Mouse (Mus musculus): ENCODE measurements around the gene Calm3. TPM values are rescaled to one million over a fixed set of nuclear protein-coding genes. Genes with fewer than 3 reads are reported as not detected.

The Calm3 gene
- polyA plus RNA-seq, 1 experiment from 2014 or later: 126 TPM

DNA sequence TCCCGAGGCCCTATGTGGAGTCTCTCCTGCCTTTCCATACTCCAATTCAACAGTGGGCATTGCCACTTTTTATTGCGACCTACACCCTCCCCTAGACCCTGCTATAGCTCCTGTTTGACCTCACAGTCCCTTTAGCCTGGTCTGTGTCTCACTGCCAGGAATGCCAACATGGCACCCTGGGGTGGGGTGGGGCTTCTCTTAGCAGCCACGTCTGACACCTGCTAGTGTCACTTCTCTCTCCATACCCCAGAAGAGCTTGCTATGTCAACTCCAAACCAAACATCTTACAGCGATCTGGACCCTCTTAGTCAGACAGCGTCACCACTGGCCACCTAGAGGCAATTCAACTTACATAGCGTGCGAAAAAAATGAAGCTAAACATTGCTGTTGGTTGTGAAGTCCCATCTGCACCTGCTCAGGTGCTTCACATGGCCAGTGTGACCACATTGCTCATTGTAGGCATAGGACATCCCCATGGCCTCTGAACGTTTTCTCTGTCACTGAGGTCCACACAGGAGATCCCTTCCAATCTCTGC, 25.1 kb upstream of the Calm3 start:
- Histone ChIP-seq H3K9me3 (no peaks in the 10 kb centered on the region), H3K27ac (replicated peaks) (no peak overlapping the region), H3K36me3 (replicated peaks) (no peaks in the 10 kb centered on the region), H3K27me3 (replicated peaks; ENCODE audit: low read depth, poor library complexity, severe bottlenecking) (peaks cover 67% of the 10 kb centered on the region), H3K4me1 (peaks cover 60% of the 10 kb centered on the region), H3K4me3 (peak overlapping the region; percentile 52; the same call in 1 of the 2 replicates)
- DNase-seq (ENCODE audit: low spot score): no peak
- 53% methylated on average over 8 of the region's 8 CpGs for WGBS

DNA sequence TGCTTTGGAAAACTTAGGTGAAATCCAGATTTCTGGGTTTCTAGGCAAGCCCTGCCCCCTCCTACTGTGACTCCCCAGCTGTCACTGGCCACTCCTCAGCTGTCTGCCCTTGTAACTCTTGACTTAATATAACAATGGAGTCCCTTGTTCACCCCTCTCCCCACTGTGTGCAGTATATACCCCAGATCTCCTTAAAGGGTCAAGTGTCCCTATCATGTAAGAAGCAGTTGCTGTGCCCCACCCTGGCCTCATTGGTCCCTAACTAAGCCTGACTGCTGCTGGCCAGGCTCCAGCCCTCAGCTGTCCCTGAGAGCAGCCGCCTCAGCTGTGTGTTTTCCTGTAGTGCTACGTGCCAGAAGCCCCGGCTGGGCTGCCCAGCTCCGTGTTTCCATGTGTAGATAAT, 24.0 kb upstream of the Calm3 start:
- no peak for DNase-seq (ENCODE audit: low spot score)
- Histone ChIP-seq H3K27ac (replicated peaks) (no peak overlapping the region), H3K4me3 (peak overlapping the region; percentile 68), H3K4me1 (peaks cover 62% of the 10 kb centered on the region), H3K9me3 (no peaks in the 10 kb centered on the region), H3K36me3 (replicated peaks) (no peaks in the 10 kb centered on the region), H3K27me3 (replicated peaks; ENCODE audit: low read depth, poor library complexity, severe bottlenecking) (peaks cover 67% of the 10 kb centered on the region)
- WGBS: 5% methylated on average over 4 of the region's 4 CpGs

GRCm38 (mm10) chr7:16947349-16947895, 23.5 kb upstream of the Calm3 start:
- H3K36me3 ChIP-seq (replicated peaks): no peaks in the 10 kb centered on the region
- peaks cover 62% of the 10 kb centered on the region for H3K4me1 ChIP-seq
- WGBS: 14% methylated on average over 21 of the region's 22 CpGs
- peak overlapping the region; percentile 68 for H3K4me3 ChIP-seq
- H3K27me3 ChIP-seq (replicated peaks; ENCODE audit: low read depth, poor library complexity, severe bottlenecking): peaks cover 64% of the 10 kb centered on the region
- no peaks in the 10 kb centered on the region for H3K9me3 ChIP-seq
- DNase-seq (ENCODE audit: low spot score): no peak
- no peak overlapping the region for H3K27ac ChIP-seq (replicated peaks)

- WGBS: 1% methylated on average over 53 of the region's 53 CpGs
- H3K27ac ChIP-seq (replicated peaks): peak overlapping the region; percentile 26; the same call in 1 of the 2 replicates
- peak; percentile 46 for DNase-seq (ENCODE audit: low spot score)
- peaks cover 63% of the 10 kb centered on the region for H3K27me3 ChIP-seq (replicated peaks; ENCODE audit: low read depth, poor library complexity, severe bottlenecking)
- H3K4me1 ChIP-seq: peaks cover 62% of the 10 kb centered on the region
- H3K36me3 ChIP-seq (replicated peaks): no peaks in the 10 kb centered on the region
- peak overlapping the region; percentile 68 for H3K4me3 ChIP-seq
- H3K9me3 ChIP-seq: no peaks in the 10 kb centered on the region
These were observed 22.8 kb upstream of the Calm3 start for GRCm38 (mm10) chr7:16946441-16947348.

- Histone ChIP-seq H3K4me3 (peak overlapping the region; percentile 68), H3K27me3 (replicated peaks; ENCODE audit: low read depth, poor library complexity, severe bottlenecking) (peaks cover 62% of the 10 kb centered on the region), H3K4me1 (peaks cover 54% of the 10 kb centered on the region), H3K27ac (replicated peaks) (no peak overlapping the region), H3K9me3 (no peaks in the 10 kb centered on the region), H3K36me3 (replicated peaks) (no peaks in the 10 kb centered on the region)
- DNase-seq (ENCODE audit: low spot score): peak; percentile 45
- WGBS: 9% methylated on average over 17 of the region's 17 CpGs
These were observed 21.5 kb upstream of the Calm3 start for GRCm38 (mm10) chr7:16945419-16945818.

DNA sequence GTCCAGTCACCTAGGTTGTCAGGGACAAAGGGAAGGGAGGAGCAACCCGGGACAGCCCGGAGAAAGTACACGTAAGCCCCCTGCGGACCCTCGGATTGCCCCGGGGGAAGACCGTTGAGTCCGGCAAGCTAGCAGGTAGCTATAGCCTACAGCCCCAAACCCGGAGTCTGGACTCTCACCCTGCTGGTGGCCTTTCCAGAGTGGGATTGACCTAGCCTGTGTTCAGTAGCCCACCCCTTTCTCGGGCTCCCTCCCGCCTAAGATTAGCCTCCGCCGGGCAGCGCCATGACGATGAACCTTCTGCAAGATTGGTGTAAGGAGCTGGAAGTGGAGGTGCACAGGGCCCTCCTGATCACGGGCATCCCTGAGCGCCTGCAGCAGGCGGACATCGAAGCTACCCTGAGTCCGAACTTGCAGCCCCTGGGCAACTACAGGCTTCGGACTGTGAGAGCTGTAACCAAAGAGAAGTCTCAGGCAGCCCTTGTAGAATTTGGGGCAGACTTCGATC, 20.9 kb upstream of the Calm3 start:
- no peak for DNase-seq (ENCODE audit: low spot score)
- peak overlapping the region; percentile 81 for H3K27ac ChIP-seq (replicated peaks)
- no peaks in the 10 kb centered on the region for H3K36me3 ChIP-seq (replicated peaks)
- H3K9me3 ChIP-seq: no peaks in the 10 kb centered on the region
- WGBS: under 1% methylated on average over 22 of the region's 22 CpGs
- peaks cover 54% of the 10 kb centered on the region for H3K4me1 ChIP-seq
- H3K4me3 ChIP-seq: peak overlapping the region; percentile 68
- H3K27me3 ChIP-seq (replicated peaks; ENCODE audit: low read depth, poor library complexity, severe bottlenecking): peaks cover 57% of the 10 kb centered on the region

DNA sequence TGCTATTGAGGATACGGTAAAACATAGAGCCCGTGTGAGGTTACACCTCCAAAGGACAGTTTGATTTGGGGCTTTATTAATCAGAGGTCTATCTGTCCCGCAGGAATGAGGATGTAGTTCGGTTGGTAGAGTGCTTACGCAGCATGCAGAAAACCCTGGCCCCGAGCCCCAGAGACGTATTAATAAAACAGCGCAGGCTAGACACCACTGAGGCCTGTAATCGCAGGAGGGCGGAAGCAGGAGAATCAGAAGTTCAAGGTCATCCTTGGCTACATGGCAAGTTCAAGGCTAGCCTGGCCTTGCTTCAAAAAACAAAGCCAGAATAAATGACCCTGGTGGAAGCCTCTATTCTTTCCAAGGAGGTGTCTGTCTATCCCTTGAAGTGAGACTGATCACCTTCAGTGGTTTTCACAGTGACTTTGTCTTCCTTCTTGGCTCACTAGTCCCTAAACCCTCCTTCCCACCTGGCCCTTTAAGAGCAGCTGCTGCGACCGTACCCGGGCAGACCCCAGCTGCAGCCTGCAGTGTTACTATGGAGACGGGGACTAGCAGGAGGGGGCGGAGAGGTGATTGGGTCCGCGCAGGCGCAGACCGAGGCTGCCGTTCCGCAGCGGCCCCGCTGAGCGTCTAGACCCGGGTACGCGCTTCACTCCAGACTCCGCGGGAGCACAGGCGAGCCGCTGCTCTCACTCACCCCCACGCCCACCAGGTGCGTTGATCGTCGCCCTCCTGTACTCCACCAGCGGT, 20.3 kb upstream of the Calm3 start, which contains the start of gene Pnmal2:
Gene Pnmal2, plus strand, starts transcription at position 622 of the 747 bp plus-strand sequence.
- WGBS: 15% methylated on average over 36 of the region's 36 CpGs
- no peaks in the 10 kb centered on the region for H3K36me3 ChIP-seq (replicated peaks)
- H3K4me1 ChIP-seq: peaks cover 51% of the 10 kb centered on the region
- DNase-seq (ENCODE audit: low spot score): peak; percentile 96
- peak within 1 kb of the TSS; percentile 68 for H3K4me3 ChIP-seq
- H3K27me3 ChIP-seq (replicated peaks; ENCODE audit: low read depth, poor library complexity, severe bottlenecking): peaks cover 50% of the 10 kb centered on the region
- peak within 1 kb of the TSS; percentile 81 for H3K27ac ChIP-seq (replicated peaks)
- H3K9me3 ChIP-seq: no peaks in the 10 kb centered on the region

GRCm38 (mm10) chr7:16942861-16943260, 18.9 kb upstream of the Calm3 start:
- Histone ChIP-seq H3K9me3 (no peaks in the 10 kb centered on the region), H3K4me3 (no peak overlapping the region), H3K4me1 (peaks cover 51% of the 10 kb centered on the region), H3K27ac (replicated peaks) (no peak overlapping the region), H3K27me3 (replicated peaks; ENCODE audit: low read depth, poor library complexity, severe bottlenecking) (peaks cover 37% of the 10 kb centered on the region), H3K36me3 (replicated peaks) (no peaks in the 10 kb centered on the region)
- no peak for DNase-seq (ENCODE audit: low spot score)
- WGBS: 68% methylated on average over 4 of the region's 4 CpGs

- DNase-seq (ENCODE audit: low spot score): no peak
- peaks cover 11% of the 10 kb centered on the region for H3K27me3 ChIP-seq (replicated peaks; ENCODE audit: low read depth, poor library complexity, severe bottlenecking)
- H3K36me3 ChIP-seq (replicated peaks): no peaks in the 10 kb centered on the region
- no peak overlapping the region for H3K27ac ChIP-seq (replicated peaks)
- no peak overlapping the region for H3K4me3 ChIP-seq
- 64% methylated on average over 7 of the region's 7 CpGs for WGBS
- H3K9me3 ChIP-seq: no peaks in the 10 kb centered on the region
- peaks cover 28% of the 10 kb centered on the region for H3K4me1 ChIP-seq
These were observed 16.4 kb upstream of the Calm3 start for GRCm38 (mm10) chr7:16940292-16940691.

DNA sequence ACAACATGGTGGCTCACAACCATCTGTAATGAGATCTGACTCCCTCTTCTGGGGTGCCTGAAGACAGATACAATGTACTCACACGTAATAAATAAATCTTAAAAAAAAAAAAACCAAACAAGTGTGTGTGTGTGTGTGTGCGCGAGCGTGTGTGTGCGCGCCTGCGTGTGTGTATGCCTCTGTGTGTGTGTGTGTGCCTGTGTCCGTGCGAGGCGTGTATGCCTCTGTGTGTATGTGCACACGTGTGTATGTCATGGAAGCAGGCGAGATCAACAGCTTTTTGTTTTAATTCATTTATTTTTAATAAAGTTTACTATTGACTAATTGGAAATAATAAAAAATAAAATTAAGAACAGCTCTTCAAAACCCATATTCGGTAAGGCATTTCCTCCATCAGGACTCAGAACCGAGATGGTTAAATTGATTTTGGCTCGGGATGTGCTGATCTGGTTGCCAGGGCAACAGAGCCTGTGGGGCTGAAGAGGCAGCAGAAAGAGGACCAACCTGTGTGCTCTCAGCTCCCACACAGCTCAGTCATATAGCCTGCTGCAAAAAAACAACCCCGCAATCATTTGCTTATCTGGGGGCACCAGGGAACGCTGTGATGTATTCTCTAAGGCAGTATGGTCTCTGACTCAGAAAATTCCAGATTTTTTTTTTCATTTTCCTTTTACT, 14.3 kb upstream of the Calm3 start:
- no peak for DNase-seq (ENCODE audit: low spot score)
- H3K9me3 ChIP-seq: no peaks in the 10 kb centered on the region
- H3K4me3 ChIP-seq: no peak overlapping the region
- H3K4me1 ChIP-seq: peaks cover 15% of the 10 kb centered on the region
- H3K27me3 ChIP-seq (replicated peaks; ENCODE audit: low read depth, poor library complexity, severe bottlenecking): 0 out of 2 replicates have a peak, but pooled peaks cover 4% of the 10 kb centered on the region
- H3K27ac ChIP-seq (replicated peaks): no peak overlapping the region
- H3K36me3 ChIP-seq (replicated peaks): no peaks in the 10 kb centered on the region
- WGBS: 75% methylated on average over 17 of the region's 17 CpGs

- 44% methylated on average over 4 of the region's 4 CpGs for WGBS
- peaks cover 15% of the 10 kb centered on the region for H3K4me1 ChIP-seq
- no peaks in the 10 kb centered on the region for H3K9me3 ChIP-seq
- no peak for DNase-seq (ENCODE audit: low spot score)
- no peak overlapping the region for H3K4me3 ChIP-seq
- H3K27ac ChIP-seq (replicated peaks): no peak overlapping the region
- H3K36me3 ChIP-seq (replicated peaks): no peaks in the 10 kb centered on the region
- H3K27me3 ChIP-seq (replicated peaks; ENCODE audit: low read depth, poor library complexity, severe bottlenecking): 0 out of 2 replicates have a peak, but pooled peaks cover 4% of the 10 kb centered on the region
These were observed 13.4 kb upstream of the Calm3 start for GRCm38 (mm10) chr7:16937312-16937711.
